Mouse (Mus musculus) midbrain, embryonic 15.5 days (tissue): ENCODE data around the gene Psmc2. TPM values are rescaled to one million over a fixed set of nuclear protein-coding genes. Genes with fewer than 3 reads are reported as not detected.

Experiments used
- ATAC-seq: fragments of 200-750 bp; cut with Nextera tagmentation; replicated peaks from 2 replicates; pipeline ENCODE4 v1.8.0; 2017; ENCODE audit warnings: moderate TSS enrichment
- H3K27ac ChIP-seq: fragments of 300-500 bp; sonication (generic); 2 replicates; pipeline ENCODE4 v1.5.1; 2015; ENCODE audit warnings: mild to moderate bottlenecking, inconsistent platforms
- H3K27me3 ChIP-seq: fragments of 300-500 bp; sonication (generic); replicated peaks from 2 replicates; pipeline ENCODE4 v1.6.1; 2015; ENCODE audit warnings: inconsistent platforms
- H3K36me3 ChIP-seq: fragments of 300-500 bp; sonication (generic); replicated peaks from 2 replicates; pipeline ENCODE4 v1.6.1; 2015; ENCODE audit warnings: inconsistent platforms
- H3K4me1 ChIP-seq: fragments of 300-500 bp; sonication (generic); 2 replicates; pipeline ENCODE4 v1.6.1; 2015; ENCODE audit warnings: inconsistent platforms
- H3K4me2 ChIP-seq: fragments of 300-500 bp; sonication (generic); 2 replicates; pipeline ENCODE4 v1.6.1; 2015; ENCODE audit warnings: inconsistent platforms, mild to moderate bottlenecking, moderate library complexity
- H3K4me3 ChIP-seq: fragments of 300-500 bp; sonication (generic); 2 replicates; pipeline ENCODE4 v1.5.1; 2015; ENCODE audit warnings: mild to moderate bottlenecking, inconsistent platforms
- H3K9ac ChIP-seq: fragments of 300-500 bp; sonication (generic); 2 replicates; pipeline ENCODE4 v1.6.1; 2015; ENCODE audit warnings: mild to moderate bottlenecking, inconsistent platforms
- H3K9me3 ChIP-seq: fragments of 300-500 bp; sonication (generic); 2 replicates; pipeline ENCODE4 v1.6.1; 2016; ENCODE audit warnings: inconsistent platforms
- WGBS: fragments of 180-500 bp; shearing (Covaris S2); methylation state at CpG from one replicate; pipeline ENCODE4 v1.1.7; 2015; ENCODE audit warnings: mixed read lengths; 5-methylcytosine and 5-hydroxymethylcytosine counted together
- polyA plus RNA-seq: library from polyadenylated mRNA; unstranded; fragments of >200 nt; fragmentation: Nextera tagmentation; extraction: Ambion mirVana; gene quantifications from 2 replicates; pipeline ENCODE4 v1.2.1, GENCODE M21; 2015

The Psmc2 gene
- polyA plus RNA-seq, 1 experiment from 2014 or later, result 182 TPM

DNA sequence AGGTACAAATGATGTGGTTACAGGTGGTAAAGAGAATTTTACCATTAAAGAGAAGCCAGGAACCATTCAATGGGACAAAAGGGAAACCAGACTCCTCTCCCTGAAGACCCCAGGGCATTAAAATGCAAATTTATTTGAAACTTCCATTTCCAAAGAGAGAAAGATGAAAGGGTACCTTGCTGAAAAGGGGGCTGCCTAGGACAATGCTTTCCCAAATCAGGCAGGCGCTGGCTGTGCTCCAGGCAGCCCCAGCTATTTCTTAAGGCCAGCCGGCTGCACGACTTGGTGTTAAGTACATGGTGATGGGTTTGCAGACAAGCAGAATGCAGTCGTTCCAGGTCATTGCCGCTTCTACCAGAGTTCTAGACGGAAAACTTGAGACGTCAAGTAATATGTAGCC lies 41.3 kb downstream of the Psmc2 start:
- no peak overlapping the region for H3K4me2 ChIP-seq
- no peak for ATAC-seq
- no peak overlapping the region for H3K27ac ChIP-seq
- no peaks in the 10 kb centered on the region for H3K36me3 ChIP-seq
- WGBS, result 14% methylated on average over 7 of the region's 7 CpGs
- H3K27me3 ChIP-seq, result no peaks in the 10 kb centered on the region
- H3K9ac ChIP-seq, result no peak overlapping the region
- H3K4me1 ChIP-seq, result no peaks in the 10 kb centered on the region
- H3K4me3 ChIP-seq, result no peak overlapping the region
- H3K9me3 ChIP-seq, result no peaks in the 10 kb centered on the region

DNA sequence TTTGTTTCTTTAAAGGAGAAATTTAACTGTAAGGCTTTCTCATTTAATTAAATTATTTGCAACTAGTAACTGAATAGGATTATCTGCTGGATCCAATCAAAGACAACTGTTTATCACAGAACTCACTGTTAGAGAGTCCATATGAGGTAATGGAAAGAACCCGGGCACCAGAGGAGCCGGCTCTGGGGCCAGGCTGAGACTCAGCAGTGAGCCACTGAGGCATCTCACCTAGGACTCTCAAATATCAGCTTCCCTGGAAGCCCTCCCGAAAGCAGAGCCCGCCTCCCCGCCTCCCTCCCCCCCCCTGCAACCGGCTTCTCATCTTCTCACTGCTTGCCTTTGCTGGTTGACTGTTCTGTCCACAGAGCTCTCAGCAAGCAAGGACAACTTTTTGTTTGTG lies 42.6 kb downstream of the Psmc2 start:
- no peak overlapping the region for H3K4me2 ChIP-seq
- no peak for ATAC-seq
- H3K4me3 ChIP-seq, result no peak overlapping the region
- no peaks in the 10 kb centered on the region for H3K36me3 ChIP-seq
- no peaks in the 10 kb centered on the region for H3K4me1 ChIP-seq
- WGBS, result 27% methylated on average over 6 of the region's 6 CpGs
- H3K27ac ChIP-seq, result no peak overlapping the region
- no peak overlapping the region for H3K9ac ChIP-seq
- H3K9me3 ChIP-seq, result no peaks in the 10 kb centered on the region
- no peaks in the 10 kb centered on the region for H3K27me3 ChIP-seq

DNA sequence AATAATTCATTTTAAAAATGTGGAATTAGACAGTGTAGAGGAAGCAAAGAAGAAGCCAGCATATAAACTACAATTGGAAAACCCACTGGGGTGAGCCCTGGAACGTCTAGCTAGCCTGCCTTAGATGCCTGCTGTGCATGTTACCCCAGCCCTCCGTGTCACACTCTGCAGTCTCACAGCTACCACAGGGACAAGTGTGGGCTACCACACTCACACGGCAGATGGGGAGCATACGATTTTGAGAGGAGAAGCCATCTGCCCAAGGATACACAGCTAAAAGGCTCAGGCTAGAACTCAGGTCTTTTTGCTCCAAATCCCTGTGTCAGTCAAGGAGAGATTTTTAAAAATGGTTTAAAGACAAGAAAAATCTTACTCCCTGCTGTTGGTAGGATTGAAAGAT lies 43.8 kb downstream of the Psmc2 start:
- no peak overlapping the region for H3K4me2 ChIP-seq
- H3K27ac ChIP-seq, result no peak overlapping the region
- H3K4me1 ChIP-seq, result no peaks in the 10 kb centered on the region
- ATAC-seq, result no peak
- no peaks in the 10 kb centered on the region for H3K27me3 ChIP-seq
- H3K9me3 ChIP-seq, result no peaks in the 10 kb centered on the region
- WGBS, result 67% methylated on average over 4 of the region's 4 CpGs
- no peaks in the 10 kb centered on the region for H3K36me3 ChIP-seq
- no peak overlapping the region for H3K9ac ChIP-seq
- no peak overlapping the region for H3K4me3 ChIP-seq

DNA sequence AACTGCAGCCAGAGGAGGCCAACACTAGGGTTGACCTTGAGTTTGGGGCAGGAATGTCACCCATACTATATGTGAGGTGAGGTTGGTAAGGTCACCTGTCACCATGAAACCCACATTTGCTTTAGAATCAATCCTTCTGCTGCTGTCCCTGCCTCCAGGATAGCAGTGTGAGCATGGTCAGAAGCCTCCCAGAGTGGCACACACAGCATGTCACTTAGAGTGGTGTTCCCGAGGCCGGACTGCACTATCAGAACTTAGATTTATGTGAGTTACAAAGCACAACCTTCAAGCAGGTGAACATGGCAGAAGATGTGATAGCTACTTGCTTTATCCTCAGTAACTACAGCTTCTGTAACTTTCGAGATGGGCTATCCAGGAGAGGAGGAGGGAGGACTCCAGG lies 46.7 kb downstream of the Psmc2 start:
- no peak for ATAC-seq
- no peak overlapping the region for H3K4me3 ChIP-seq
- H3K4me2 ChIP-seq, result no peak overlapping the region
- no peaks in the 10 kb centered on the region for H3K36me3 ChIP-seq
- no peaks in the 10 kb centered on the region for H3K27me3 ChIP-seq
- no peaks in the 10 kb centered on the region for H3K9me3 ChIP-seq
- H3K27ac ChIP-seq, result no peak overlapping the region
- no peaks in the 10 kb centered on the region for H3K4me1 ChIP-seq
- no peak overlapping the region for H3K9ac ChIP-seq
- WGBS, result 87% methylated on average over 3 of the region's 3 CpGs

DNA sequence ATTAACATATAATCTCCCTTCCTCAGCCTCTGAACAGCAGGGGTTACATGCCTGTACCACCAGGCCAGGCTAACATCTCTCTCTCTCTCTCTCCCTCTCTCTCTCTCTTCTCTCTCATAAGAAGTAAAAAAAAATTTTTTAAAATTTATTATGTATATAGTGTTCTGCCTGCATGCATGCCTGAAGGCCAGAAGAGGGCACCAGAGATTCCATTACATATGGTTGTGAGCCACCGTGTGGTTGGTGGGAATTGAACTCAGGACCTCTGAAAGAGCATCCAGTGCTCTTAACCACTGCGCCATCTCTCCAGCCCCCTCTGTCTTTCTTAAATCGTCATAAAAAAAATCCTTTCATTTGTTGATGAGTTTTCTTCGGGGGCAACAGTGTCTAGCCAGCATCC lies 59.6 kb downstream of the Psmc2 start:
- Histone ChIP-seq H3K4me2 (no peak overlapping the region), H3K27me3 (no peaks in the 10 kb centered on the region), H3K27ac (no peak overlapping the region), H3K9ac (no peak overlapping the region), H3K9me3 (no peaks in the 10 kb centered on the region), H3K4me3 (no peak overlapping the region), H3K4me1 (no peaks in the 10 kb centered on the region), H3K36me3 (no peaks in the 10 kb centered on the region)
- ATAC-seq, result no peak
- WGBS, result 71% methylated on average over 4 of the region's 4 CpGs

DNA sequence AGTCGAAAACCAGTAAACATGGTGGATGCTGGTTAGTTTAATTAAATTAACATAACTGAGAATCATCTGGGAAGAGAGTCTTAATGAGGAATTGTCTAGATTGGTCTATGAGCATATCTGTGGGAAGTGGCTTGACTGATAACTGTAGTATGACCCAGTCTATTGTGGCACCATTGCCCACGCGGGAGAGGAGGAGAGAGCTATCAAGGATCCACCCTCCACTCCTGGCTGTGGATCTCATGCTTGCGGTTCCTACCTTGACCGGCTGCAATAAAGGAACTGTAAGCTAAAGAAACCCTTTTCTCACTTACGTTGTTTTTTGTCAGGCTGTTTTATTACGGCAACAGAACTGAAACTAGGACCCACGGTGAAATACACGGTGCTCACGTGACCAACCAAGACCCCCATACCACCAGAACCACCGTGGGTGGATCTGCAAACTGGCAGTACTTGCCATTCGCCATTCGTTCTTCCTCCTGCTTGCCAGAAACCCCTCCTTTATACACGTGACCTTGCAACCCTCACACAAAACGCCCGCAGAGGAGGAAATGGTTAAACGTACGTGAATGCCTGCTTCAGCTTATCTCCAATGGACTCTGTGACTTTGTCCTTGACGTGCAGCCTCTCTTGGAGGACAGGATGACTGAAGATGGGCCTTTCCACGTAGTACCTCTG lies 61.7 kb downstream of the Psmc2 start:
- no peak for ATAC-seq
- Histone ChIP-seq H3K36me3 (no peaks in the 10 kb centered on the region), H3K4me2 (no peak overlapping the region), H3K9ac (no peak overlapping the region), H3K4me3 (no peak overlapping the region), H3K9me3 (no peaks in the 10 kb centered on the region), H3K27me3 (no peaks in the 10 kb centered on the region), H3K27ac (no peak overlapping the region), H3K4me1 (no peaks in the 10 kb centered on the region)
- WGBS, result 89% methylated on average over 20 of the region's 20 CpGs

DNA sequence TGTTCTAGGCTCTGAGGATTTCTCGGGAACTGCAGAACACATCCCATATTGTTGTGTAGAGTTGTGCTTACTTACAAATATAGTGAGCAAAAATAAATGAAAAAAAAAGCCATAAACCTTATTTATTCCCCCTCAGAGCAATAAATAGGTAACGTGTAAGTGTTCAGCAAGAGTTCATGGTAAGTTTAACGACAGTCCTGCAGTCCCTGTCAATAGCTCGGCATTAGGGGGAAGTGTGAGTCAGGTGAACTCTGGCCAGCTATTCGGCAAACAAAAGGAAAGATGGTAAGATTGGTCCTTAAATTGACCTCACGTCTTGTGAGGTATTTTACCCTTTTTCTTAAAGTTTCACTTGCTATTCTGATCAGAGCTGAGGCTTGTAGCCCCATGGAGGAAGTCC lies 62.4 kb downstream of the Psmc2 start:
- 88% methylated on average over 6 of the region's 6 CpGs for WGBS
- H3K9me3 ChIP-seq, result no peaks in the 10 kb centered on the region
- H3K4me2 ChIP-seq, result no peak overlapping the region
- no peak overlapping the region for H3K27ac ChIP-seq
- ATAC-seq, result no peak
- H3K4me3 ChIP-seq, result no peak overlapping the region
- H3K9ac ChIP-seq, result no peak overlapping the region
- H3K36me3 ChIP-seq, result no peaks in the 10 kb centered on the region
- no peaks in the 10 kb centered on the region for H3K4me1 ChIP-seq
- no peaks in the 10 kb centered on the region for H3K27me3 ChIP-seq

DNA sequence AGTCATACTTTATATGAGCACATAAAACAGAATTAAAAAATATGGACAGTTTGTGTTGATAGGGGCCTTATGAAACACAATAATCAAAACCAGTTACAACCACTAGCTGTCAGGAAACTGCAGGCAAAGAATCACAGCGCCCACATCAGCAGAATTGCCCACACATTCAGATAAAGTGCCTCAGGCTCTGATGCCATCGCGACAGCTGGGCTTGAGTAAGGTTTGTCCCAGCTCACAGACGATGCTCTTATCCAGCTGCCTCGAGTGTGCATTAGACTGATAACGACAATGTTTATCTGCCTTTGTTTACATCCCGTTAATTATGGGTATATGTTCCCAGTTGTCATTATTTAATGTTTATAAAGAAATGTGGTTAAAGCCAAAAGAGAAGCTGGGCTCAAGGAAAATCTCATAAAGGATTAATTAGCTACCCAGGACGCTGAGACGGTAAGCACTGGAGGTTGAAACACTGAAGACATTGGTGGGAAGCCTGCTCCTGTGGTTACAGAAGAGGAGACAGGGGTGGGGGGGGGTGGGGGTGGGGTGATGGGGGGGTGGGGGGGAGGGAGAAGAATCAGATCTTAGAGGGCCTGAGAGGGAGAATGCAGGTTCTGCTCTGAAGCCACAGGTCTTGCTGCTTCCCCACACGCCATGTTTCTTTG lies 66.7 kb downstream of the Psmc2 start:
- Histone ChIP-seq H3K4me1 (no peaks in the 10 kb centered on the region), H3K9me3 (no peaks in the 10 kb centered on the region), H3K36me3 (no peaks in the 10 kb centered on the region), H3K27ac (no peak overlapping the region), H3K4me3 (no peak overlapping the region), H3K27me3 (no peaks in the 10 kb centered on the region), H3K4me2 (no peak overlapping the region), H3K9ac (no peak overlapping the region)
- 0 out of 2 replicates have a peak, but pooled peaks have one; percentile 54 for ATAC-seq
- WGBS, result 45% methylated on average over 10 of the region's 10 CpGs

Other genes with a start within 250 kb of the Psmc2 start
- 6.7 and 9.2 TPM in 2 replicates for gene Lrrc17, start 241.7 kb upstream of the Psmc2 start, polyA plus RNA-seq
- gene Fbxl13, start 139.6 kb upstream of the Psmc2 start, polyA plus RNA-seq, result 0.27 and 0.39 TPM in 2 replicates
- 58.3 and 60.2 TPM in 2 replicates for gene Armc10, start 139.5 kb upstream of the Psmc2 start, polyA plus RNA-seq
- 2.5 and 2.8 TPM in 2 replicates for gene Napepld, start 83.9 kb upstream of the Psmc2 start, polyA plus RNA-seq
- gene Pmpcb, start 48.1 kb upstream of the Psmc2 start, polyA plus RNA-seq, result 71.7 and 76.9 TPM in 2 replicates
- 65.9 and 71.1 TPM in 2 replicates for gene Dnajc2, start within 50 bp of the Psmc2 start, polyA plus RNA-seq
- gene Slc26a5, start 80.3 kb downstream of the Psmc2 start, polyA plus RNA-seq, result 0.17 and 0.31 TPM in 2 replicates